Mouse (Mus musculus): ENCODE results near the gene Cdkl4.

Cdkl4 gene

GRCm38 (mm10) chr17:80479295-80480030, 98.2 kb downstream of the Cdkl4 start:
- DNase-seq: peak; percentile 71

GRCm38 (mm10) chr17:80477679-80478078, 99.9 kb downstream of the Cdkl4 start:
- no peak for DNase-seq

- DNase-seq: no peak
Observed at GRCm38 (mm10) chr17:80476496-80476895, 101.1 kb downstream of the Cdkl4 start.

All from kidney, adult 18-20 months (tissue).